Mouse (Mus musculus) neural tube, embryonic 11.5 days (tissue): ENCODE measurements around the gene Pdcd11. TPM values are rescaled to one million over a fixed set of nuclear protein-coding genes. Genes with fewer than 3 reads are reported as not detected.
A peak's percentile ranks its signal among the peaks of the same experiment; 100 is the strongest.
"Not testable (repeated sequence)": the region's sequence is repeated elsewhere in the genome, so short reads cannot be mapped to it uniquely, and the experiment has no call there.

Experiments used
- ATAC-seq: fragments of 200-750 bp; cut with Nextera tagmentation; 2 replicates; pipeline ENCODE4 v1.8.0; 2017; ENCODE audit warnings: moderate number of reproducible peaks, mild to moderate bottlenecking, moderate TSS enrichment, moderate library complexity; ENCODE audit not compliant: insufficient read depth, low FRiP score, low TSS enrichment
- DNase-seq: peaks from one replicate; pipeline ENCODE4 v3.0.0-alpha.2; 2015; ENCODE audit warnings: low spot score
- H3K27ac ChIP-seq: fragments of 300-500 bp; sonication (generic); 2 replicates; pipeline ENCODE4 v1.5.1; 2014; ENCODE audit warnings: low read depth, mild to moderate bottlenecking, low read length
- H3K27me3 ChIP-seq: fragments of 300-500 bp; sonication (generic); 2 replicates; pipeline ENCODE4 v1.6.1; 2014; ENCODE audit warnings: mild to moderate bottlenecking, low read length, mixed read lengths; ENCODE audit not compliant: control insufficient read depth, insufficient read depth
- H3K36me3 ChIP-seq: fragments of 300-500 bp; sonication (generic); 2 replicates; pipeline ENCODE4 v1.6.1; 2014; ENCODE audit warnings: mild to moderate bottlenecking, low read length, moderate library complexity, mixed read lengths; ENCODE audit not compliant: control insufficient read depth, insufficient read depth
- H3K4me1 ChIP-seq: fragments of 300-500 bp; sonication (generic); 2 replicates; pipeline ENCODE4 v1.6.1; 2014; ENCODE audit warnings: low read length, mixed read lengths; ENCODE audit not compliant: control insufficient read depth, insufficient read depth
- H3K4me2 ChIP-seq: fragments of 300-500 bp; sonication (generic); 2 replicates; pipeline ENCODE4 v1.6.1; 2014; ENCODE audit warnings: low read depth, mild to moderate bottlenecking, moderate library complexity
- H3K4me3 ChIP-seq: fragments of 300-500 bp; sonication (generic); 2 replicates; pipeline ENCODE4 v1.5.1; 2014; ENCODE audit warnings: low read depth, low read length
- H3K9ac ChIP-seq: fragments of 300-500 bp; sonication (generic); 2 replicates; pipeline ENCODE4 v1.6.1; 2014; ENCODE audit warnings: mild to moderate bottlenecking, low read length
- H3K9me3 ChIP-seq: fragments of 300-500 bp; sonication (generic); 2 replicates; pipeline ENCODE4 v1.6.1; 2016; ENCODE audit warnings: low read length; ENCODE audit not compliant: control insufficient read depth
- WGBS: fragments of 180-500 bp; shearing (Covaris S2); extraction: QIAGEN DNeasy Blood & Tissue Kit; methylation state at CpG from one replicate; pipeline ENCODE4 v1.1.7; 2014; 5-methylcytosine and 5-hydroxymethylcytosine counted together
- polyA plus RNA-seq: library from polyadenylated mRNA; unstranded; fragments of >200 nt; fragmentation: Nextera tagmentation; extraction: Ambion mirVana; gene quantifications from 2 replicates; pipeline ENCODE4 v1.2.1, GENCODE M21; 2014

Pdcd11 gene
- polyA plus RNA-seq, 1 experiment from 2014 or later = 11.0 TPM

- H3K9me3 ChIP-seq = no peaks in the 10 kb centered on the region
Observed at GRCm38 (mm10) chr19:47136170-47136569, 45.6 kb downstream of the Pdcd11 start.

GRCm38 (mm10) chr19:47137051-47137581 is 46.5 kb downstream of the Pdcd11 start:
- H3K36me3 ChIP-seq = no peaks in the 10 kb centered on the region
- H3K27me3 ChIP-seq = no peaks in the 10 kb centered on the region
- no peaks in the 10 kb centered on the region for H3K9me3 ChIP-seq
- H3K4me3 ChIP-seq = no peak overlapping the region
- ATAC-seq = no peak
- peak overlapping the region; percentile 48 for H3K9ac ChIP-seq
- 71% methylated on average over 6 of the region's 6 CpGs for whole genome bisulfite sequencing
- H3K4me2 ChIP-seq = peak overlapping the region; percentile 41
- no peak overlapping the region for H3K27ac ChIP-seq
- peaks cover 8% of the 10 kb centered on the region; the same call in 1 of the 2 replicates for H3K4me1 ChIP-seq
- DNase-seq = no peak

More at GRCm38 (mm10) chr19:47136170-47136569, 45.6 kb downstream of the Pdcd11 start:
- no peak overlapping the region for H3K4me3 ChIP-seq
- no peak overlapping the region for H3K4me2 ChIP-seq
- ATAC-seq (no peak), DNase-seq (no peak)
- 87% methylated on average over 5 of the region's 5 CpGs for WGBS
- H3K4me1 ChIP-seq = peaks cover 8% of the 10 kb centered on the region; the same call in 1 of the 2 replicates
- H3K36me3 ChIP-seq = 0 out of 2 replicates have a peak, but pooled peaks cover 3% of the 10 kb centered on the region
- no peaks in the 10 kb centered on the region for H3K27me3 ChIP-seq
- no peak overlapping the region for H3K9ac ChIP-seq
- no peak overlapping the region for H3K27ac ChIP-seq

GRCm38 (mm10) chr19:47137771-47138421 is 47.3 kb downstream of the Pdcd11 start, which contains the start of gene Calhm2:
Gene Calhm2 (minus strand): TSS chr19:47138294.
- peak within 1 kb of the TSS; percentile 48 for H3K9ac ChIP-seq
- no peak within 1 kb of the TSS for H3K27ac ChIP-seq
- no peaks in the 10 kb centered on the region for H3K36me3 ChIP-seq
- H3K4me1 ChIP-seq = peaks cover 8% of the 10 kb centered on the region; the same call in 1 of the 2 replicates
- 9% methylated on average over 28 of the region's 28 CpGs for WGBS
- DNase-seq (peak; percentile 29), ATAC-seq (no peak)
- no peaks in the 10 kb centered on the region for H3K27me3 ChIP-seq
- no peaks in the 10 kb centered on the region for H3K9me3 ChIP-seq
- peak within 1 kb of the TSS; percentile 41 for H3K4me2 ChIP-seq
- peak within 1 kb of the TSS; percentile 1 for H3K4me3 ChIP-seq

- H3K4me3 ChIP-seq, DNase-seq, ATAC-seq, H3K9me3 ChIP-seq, H3K4me1 ChIP-seq, H3K4me2 ChIP-seq, H3K9ac ChIP-seq, H3K27ac ChIP-seq, H3K36me3 ChIP-seq, H3K27me3 ChIP-seq: not testable (repeated sequence)
- WGBS = 35% methylated on average over 7 of the region's 7 CpGs
Observed at GRCm38 (mm10) chr19:47139611-47140010, 49.0 kb downstream of the Pdcd11 start.

- no peaks in the 10 kb centered on the region for H3K36me3 ChIP-seq
- no peak overlapping the region for H3K4me2 ChIP-seq
- H3K4me3 ChIP-seq = no peak overlapping the region
- H3K9ac ChIP-seq = no peak overlapping the region
- H3K27ac ChIP-seq = no peak overlapping the region
- ATAC-seq (no peak), DNase-seq (no peak)
- 81% methylated on average over 6 of the region's 6 CpGs for WGBS
- no peaks in the 10 kb centered on the region for H3K9me3 ChIP-seq
- peaks cover 4% of the 10 kb centered on the region; the same call in 1 of the 2 replicates for H3K4me1 ChIP-seq
- H3K27me3 ChIP-seq = no peaks in the 10 kb centered on the region
Observed at GRCm38 (mm10) chr19:47142438-47142837, 51.9 kb downstream of the Pdcd11 start.

GRCm38 (mm10) chr19:47144154-47144553 is 53.6 kb downstream of the Pdcd11 start, which contains the start of gene Calhm1:
Gene Calhm1 (minus strand): TSS chr19:47144254.
- Histone ChIP-seq H3K9me3 (no peaks in the 10 kb centered on the region), H3K27me3 (no peaks in the 10 kb centered on the region), H3K4me3 (no peak within 1 kb of the TSS), H3K4me1 (no peaks in the 10 kb centered on the region), H3K9ac (no peak within 1 kb of the TSS), H3K27ac (no peak within 1 kb of the TSS), H3K36me3 (no peaks in the 10 kb centered on the region), H3K4me2 (no peak within 1 kb of the TSS)
- 92% methylated on average over 6 of the region's 6 CpGs for WGBS
- ATAC-seq (no peak), DNase-seq (no peak)

- 79% methylated on average over 5 of the region's 5 CpGs for WGBS
Observed at GRCm38 (mm10) chr19:47148267-47148847, 57.8 kb downstream of the Pdcd11 start.

GRCm38 (mm10) chr19:47149854-47150253 is 59.3 kb downstream of the Pdcd11 start:
- H3K36me3 ChIP-seq = no peaks in the 10 kb centered on the region
- H3K27me3 ChIP-seq = peaks cover 8% of the 10 kb centered on the region; the same call in 1 of the 2 replicates
- 55% methylated on average over 4 of the region's 4 CpGs for WGBS
- no peak for ATAC-seq
- no peaks in the 10 kb centered on the region for H3K4me1 ChIP-seq
- no peak overlapping the region for H3K27ac ChIP-seq
- DNase-seq = no peak
- H3K9ac ChIP-seq = no peak overlapping the region
- H3K4me3 ChIP-seq = no peak overlapping the region
- no peaks in the 10 kb centered on the region for H3K9me3 ChIP-seq
- no peak overlapping the region for H3K4me2 ChIP-seq

More at GRCm38 (mm10) chr19:47148267-47148847, 57.8 kb downstream of the Pdcd11 start:
- ATAC-seq = no peak
- no peak overlapping the region for H3K4me3 ChIP-seq
- no peaks in the 10 kb centered on the region for H3K4me1 ChIP-seq
- no peak overlapping the region for H3K9ac ChIP-seq
- H3K36me3 ChIP-seq = no peaks in the 10 kb centered on the region
- H3K9me3 ChIP-seq = no peaks in the 10 kb centered on the region
- no peak overlapping the region for H3K27ac ChIP-seq
- peaks cover 8% of the 10 kb centered on the region; the same call in 1 of the 2 replicates for H3K27me3 ChIP-seq
- no peak overlapping the region for H3K4me2 ChIP-seq
- DNase-seq = no peak
